Mouse (Mus musculus): Measurements from ENCODE around the gene Bmpr2. TPM values are rescaled to one million over a fixed set of nuclear protein-coding genes. Genes with fewer than 3 reads are reported as not detected.
A peak's percentile ranks its signal among the peaks of the same experiment; 100 is the strongest.

Gene Bmpr2
- polyA plus RNA-seq, 1 experiment from 2014 or later = 6.2 TPM

GRCm38 (mm10) chr1:59825421-59825820 is 62.2 kb downstream of the Bmpr2 start:
- H3K27ac ChIP-seq (ENCODE audit: low read length) = no peak overlapping the region
- peaks cover 6% of the 10 kb centered on the region; the same call in 1 of the 2 replicates for H3K36me3 ChIP-seq (ENCODE audit: control insufficient read depth, insufficient read depth)
- no peak overlapping the region for H3K4me3 ChIP-seq (ENCODE audit: low read length)
- no peaks in the 10 kb centered on the region; the same call in 1 of the 2 replicates for H3K4me1 ChIP-seq (ENCODE audit: control insufficient read depth, insufficient read depth, low read length)
- H3K27me3 ChIP-seq (ENCODE audit: control insufficient read depth, insufficient read depth, low read length) = no peaks in the 10 kb centered on the region
- no peak overlapping the region for H3K4me2 ChIP-seq (ENCODE audit: low read depth, low read length)
- no peak overlapping the region for H3K9ac ChIP-seq (ENCODE audit: low read length)
- no peak for ATAC-seq (replicated peaks; ENCODE audit: extremely low read depth, insufficient read depth, low FRiP score)
- no peaks in the 10 kb centered on the region for H3K9me3 ChIP-seq (replicated peaks; ENCODE audit: control insufficient read depth, low read length)

- 80% methylated on average over 8 of the region's 8 CpGs for WGBS
- no peak overlapping the region for H3K27ac ChIP-seq (ENCODE audit: low read length)
- H3K4me3 ChIP-seq (ENCODE audit: low read length) = no peak overlapping the region
- no peak overlapping the region for H3K4me2 ChIP-seq (ENCODE audit: low read depth, low read length)
- no peaks in the 10 kb centered on the region; the same call in 1 of the 2 replicates for H3K4me1 ChIP-seq (ENCODE audit: control insufficient read depth, insufficient read depth, low read length)
- H3K36me3 ChIP-seq (ENCODE audit: control insufficient read depth, insufficient read depth) = peaks cover 5% of the 10 kb centered on the region; the same call in 1 of the 2 replicates
- H3K9ac ChIP-seq (ENCODE audit: low read length) = no peak overlapping the region
- H3K27me3 ChIP-seq (ENCODE audit: control insufficient read depth, insufficient read depth, low read length) = no peaks in the 10 kb centered on the region
- ATAC-seq (replicated peaks; ENCODE audit: extremely low read depth, insufficient read depth, low FRiP score) = no peak
- H3K9me3 ChIP-seq (replicated peaks; ENCODE audit: control insufficient read depth, low read length) = no peaks in the 10 kb centered on the region
These were observed 63.4 kb downstream of the Bmpr2 start for GRCm38 (mm10) chr1:59826583-59826982.

GRCm38 (mm10) chr1:59829410-59829809 is 66.2 kb downstream of the Bmpr2 start:
- Histone ChIP-seq H3K27ac (ENCODE audit: low read length) (no peak overlapping the region), H3K4me2 (ENCODE audit: low read depth, low read length) (no peak overlapping the region), H3K4me3 (ENCODE audit: low read length) (no peak overlapping the region), H3K9me3 (replicated peaks; ENCODE audit: control insufficient read depth, low read length) (no peaks in the 10 kb centered on the region), H3K27me3 (ENCODE audit: control insufficient read depth, insufficient read depth, low read length) (no peaks in the 10 kb centered on the region), H3K4me1 (ENCODE audit: control insufficient read depth, insufficient read depth, low read length) (no peaks in the 10 kb centered on the region; the same call in 1 of the 2 replicates), H3K36me3 (ENCODE audit: control insufficient read depth, insufficient read depth) (no peaks in the 10 kb centered on the region), H3K9ac (ENCODE audit: low read length) (no peak overlapping the region)
- no peak for ATAC-seq (replicated peaks; ENCODE audit: extremely low read depth, insufficient read depth, low FRiP score)
- WGBS = 48% methylated on average over 2 of the region's 2 CpGs

GRCm38 (mm10) chr1:59830194-59830593 is 67.0 kb downstream of the Bmpr2 start:
- no peaks in the 10 kb centered on the region for H3K27me3 ChIP-seq (ENCODE audit: control insufficient read depth, insufficient read depth, low read length)
- ATAC-seq (replicated peaks; ENCODE audit: extremely low read depth, insufficient read depth, low FRiP score) = no peak

GRCm38 (mm10) chr1:59833723-59834122 is 70.5 kb downstream of the Bmpr2 start:
- Histone ChIP-seq H3K27me3 (ENCODE audit: control insufficient read depth, insufficient read depth, low read length) (no peaks in the 10 kb centered on the region), H3K4me1 (ENCODE audit: control insufficient read depth, insufficient read depth, low read length) (peaks cover 2% of the 10 kb centered on the region; the same call in 1 of the 2 replicates), H3K4me3 (ENCODE audit: low read length) (no peak overlapping the region), H3K9me3 (replicated peaks; ENCODE audit: control insufficient read depth, low read length) (no peaks in the 10 kb centered on the region), H3K4me2 (ENCODE audit: low read depth, low read length) (no peak overlapping the region), H3K27ac (ENCODE audit: low read length) (0 out of 2 replicates have a peak overlapping the region, but pooled peaks have one; percentile 3), H3K36me3 (ENCODE audit: control insufficient read depth, insufficient read depth) (no peaks in the 10 kb centered on the region), H3K9ac (ENCODE audit: low read length) (no peak overlapping the region)
- WGBS = 7% methylated on average over 2 of the region's 2 CpGs
- peak; percentile 63 for ATAC-seq (replicated peaks; ENCODE audit: extremely low read depth, insufficient read depth, low FRiP score)

More at GRCm38 (mm10) chr1:59830194-59830593, 67.0 kb downstream of the Bmpr2 start:
- Histone ChIP-seq H3K27ac (ENCODE audit: low read length) (no peak overlapping the region), H3K36me3 (ENCODE audit: control insufficient read depth, insufficient read depth) (no peaks in the 10 kb centered on the region), H3K9me3 (replicated peaks; ENCODE audit: control insufficient read depth, low read length) (no peaks in the 10 kb centered on the region), H3K4me1 (ENCODE audit: control insufficient read depth, insufficient read depth, low read length) (no peaks in the 10 kb centered on the region; the same call in 1 of the 2 replicates), H3K4me2 (ENCODE audit: low read depth, low read length) (no peak overlapping the region), H3K4me3 (ENCODE audit: low read length) (no peak overlapping the region), H3K9ac (ENCODE audit: low read length) (no peak overlapping the region)
- WGBS = 60% methylated on average over 6 of the region's 6 CpGs

- H3K9me3 ChIP-seq (replicated peaks; ENCODE audit: control insufficient read depth, low read length) = no peaks in the 10 kb centered on the region
- no peaks in the 10 kb centered on the region for H3K4me1 ChIP-seq (ENCODE audit: control insufficient read depth, insufficient read depth, low read length)
- no peak for ATAC-seq (replicated peaks; ENCODE audit: extremely low read depth, insufficient read depth, low FRiP score)
- H3K27me3 ChIP-seq (ENCODE audit: control insufficient read depth, insufficient read depth, low read length) = no peaks in the 10 kb centered on the region
- no peak overlapping the region for H3K4me2 ChIP-seq (ENCODE audit: low read depth, low read length)
- H3K27ac ChIP-seq (ENCODE audit: low read length) = no peak overlapping the region
- no peak overlapping the region for H3K4me3 ChIP-seq (ENCODE audit: low read length)
- no peak overlapping the region for H3K9ac ChIP-seq (ENCODE audit: low read length)
- peaks cover 13% of the 10 kb centered on the region for H3K36me3 ChIP-seq (ENCODE audit: control insufficient read depth, insufficient read depth)
- WGBS = 85% methylated on average over 8 of the region's 8 CpGs
These were observed 85.1 kb downstream of the Bmpr2 start for GRCm38 (mm10) chr1:59848327-59848726.

GRCm38 (mm10) chr1:59859046-59859445 is 95.8 kb downstream of the Bmpr2 start:
- 91% methylated on average over 1 of the region's 1 CpGs for WGBS
- Histone ChIP-seq H3K9ac (ENCODE audit: low read length) (no peak overlapping the region), H3K4me3 (ENCODE audit: low read length) (no peak overlapping the region), H3K9me3 (replicated peaks; ENCODE audit: control insufficient read depth, low read length) (0 out of 2 replicates have a peak, but pooled peaks cover 3% of the 10 kb centered on the region), H3K27me3 (ENCODE audit: control insufficient read depth, insufficient read depth, low read length) (no peaks in the 10 kb centered on the region), H3K4me2 (ENCODE audit: low read depth, low read length) (no peak overlapping the region), H3K4me1 (ENCODE audit: control insufficient read depth, insufficient read depth, low read length) (no peaks in the 10 kb centered on the region), H3K27ac (ENCODE audit: low read length) (no peak overlapping the region), H3K36me3 (ENCODE audit: control insufficient read depth, insufficient read depth) (peaks cover 31% of the 10 kb centered on the region)
- no peak for ATAC-seq (replicated peaks; ENCODE audit: extremely low read depth, insufficient read depth, low FRiP score)

- no peaks in the 10 kb centered on the region for H3K27me3 ChIP-seq (ENCODE audit: control insufficient read depth, insufficient read depth, low read length)
- H3K4me1 ChIP-seq (ENCODE audit: control insufficient read depth, insufficient read depth, low read length) = no peaks in the 10 kb centered on the region
- ATAC-seq (replicated peaks; ENCODE audit: extremely low read depth, insufficient read depth, low FRiP score) = no peak
- no peak overlapping the region for H3K27ac ChIP-seq (ENCODE audit: low read length)
- no peak overlapping the region for H3K4me3 ChIP-seq (ENCODE audit: low read length)
- no peak overlapping the region for H3K4me2 ChIP-seq (ENCODE audit: low read depth, low read length)
- peaks cover 36% of the 10 kb centered on the region for H3K36me3 ChIP-seq (ENCODE audit: control insufficient read depth, insufficient read depth)
- 0 out of 2 replicates have a peak, but pooled peaks cover 3% of the 10 kb centered on the region for H3K9me3 ChIP-seq (replicated peaks; ENCODE audit: control insufficient read depth, low read length)
- WGBS = 58% methylated on average over 1 of the region's 1 CpGs
- H3K9ac ChIP-seq (ENCODE audit: low read length) = no peak overlapping the region
These were observed 98.9 kb downstream of the Bmpr2 start for GRCm38 (mm10) chr1:59862144-59862543.

GRCm38 (mm10) chr1:59868041-59868440 is 104.8 kb downstream of the Bmpr2 start:
- H3K36me3 ChIP-seq (ENCODE audit: control insufficient read depth, insufficient read depth) = peaks cover 37% of the 10 kb centered on the region
- ATAC-seq (replicated peaks; ENCODE audit: extremely low read depth, insufficient read depth, low FRiP score) = no peak
- H3K9me3 ChIP-seq (replicated peaks; ENCODE audit: control insufficient read depth, low read length) = no peaks in the 10 kb centered on the region
- no peak overlapping the region for H3K9ac ChIP-seq (ENCODE audit: low read length)
- no peaks in the 10 kb centered on the region for H3K4me1 ChIP-seq (ENCODE audit: control insufficient read depth, insufficient read depth, low read length)
- H3K27ac ChIP-seq (ENCODE audit: low read length) = no peak overlapping the region
- H3K4me2 ChIP-seq (ENCODE audit: low read depth, low read length) = no peak overlapping the region
- no peak overlapping the region for H3K4me3 ChIP-seq (ENCODE audit: low read length)
- 88% methylated on average over 5 of the region's 5 CpGs for WGBS
- no peaks in the 10 kb centered on the region for H3K27me3 ChIP-seq (ENCODE audit: control insufficient read depth, insufficient read depth, low read length)

Data from heart, embryonic 16.5 days (tissue).